Mouse (Mus musculus): ENCODE measurements around the gene Zfp85. TPM values are rescaled to one million over a fixed set of nuclear protein-coding genes. Genes with fewer than 3 reads are reported as not detected.
"Not testable (repeated sequence)": the region's sequence is repeated elsewhere in the genome, so short reads cannot be mapped to it uniquely, and the experiment has no call there.

Gene Zfp85
- polyA plus RNA-seq, 1 experiment from 2014 or later = 5.4 TPM

DNA sequence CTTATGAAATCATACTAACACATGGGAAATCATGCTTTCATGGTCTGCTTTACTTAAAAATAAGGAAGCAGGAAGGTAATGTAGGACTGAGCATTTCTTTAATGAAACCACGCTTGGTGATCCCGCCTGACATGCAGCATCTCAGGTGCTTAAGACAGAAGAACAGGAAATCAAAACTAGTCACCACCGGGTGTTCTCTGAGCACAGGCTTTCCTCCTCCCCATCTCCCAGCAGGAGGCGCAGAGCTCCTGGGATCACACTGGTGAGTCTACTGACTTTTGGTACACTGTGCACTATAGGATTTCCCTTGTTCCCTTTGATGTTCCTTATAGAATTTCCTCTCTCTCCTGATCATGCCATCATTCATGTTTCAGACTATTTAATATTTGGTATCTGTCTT, 25.6 kb downstream of the Zfp85 start:
- peak; percentile 64; the same call in 1 of the 2 replicates for ATAC-seq (ENCODE audit: insufficient number of reproducible peaks, low FRiP score, low TSS enrichment, low read depth)

DNA sequence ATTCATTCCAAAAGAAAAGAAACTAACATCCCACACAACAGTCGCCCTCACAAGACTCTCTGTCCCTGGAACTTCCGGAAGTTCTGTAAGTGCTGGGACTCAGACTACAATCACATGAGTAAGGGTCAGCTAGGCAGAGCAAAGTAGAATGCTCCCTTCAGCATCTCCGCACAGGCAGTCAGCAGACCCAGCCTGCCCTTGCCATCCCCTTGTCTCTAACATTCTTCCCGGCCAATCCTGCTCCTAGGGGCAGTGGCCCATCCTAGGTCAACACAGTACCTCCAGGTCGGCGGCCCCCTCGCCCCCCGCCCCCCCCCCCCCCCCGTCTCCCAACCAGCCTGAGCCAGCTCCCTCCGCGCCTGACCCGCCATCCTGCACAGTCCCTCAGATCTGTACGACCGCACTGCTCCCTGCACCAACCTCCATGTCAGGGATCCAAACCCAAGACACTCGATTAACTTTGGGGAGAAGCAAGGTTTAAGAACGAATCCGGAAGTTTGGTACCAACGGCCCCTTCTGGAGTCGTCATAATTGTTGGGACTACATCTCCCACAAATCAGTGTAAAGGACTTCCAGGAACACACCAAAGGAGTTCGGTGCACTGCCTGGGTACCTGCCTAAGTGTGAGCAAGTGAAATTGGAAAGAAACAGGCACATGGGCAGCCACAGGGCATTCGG, 26.2 kb downstream of the Zfp85 start, which contains the start of gene Zfp65:
Zfp65 (minus strand) TSS at position 533 of the 678 bp plus-strand sequence.
- no peaks in the 10 kb centered on the region for H3K27me3 ChIP-seq
- 4% methylated on average over 15 of the region's 21 CpGs for WGBS

More for the DNA sequence above, 25.6 kb downstream of the Zfp85 start:
- Histone ChIP-seq H3K4me2 (peak overlapping the region; percentile 62), H3K4me3 (peak overlapping the region; percentile 58)
- H3K4me1 ChIP-seq, H3K9me3 ChIP-seq, H3K9ac ChIP-seq, H3K27me3 ChIP-seq, H3K27ac ChIP-seq, H3K36me3 ChIP-seq: not testable (repeated sequence)
- 37% methylated on average over 4 of the region's 4 CpGs for WGBS

DNA sequence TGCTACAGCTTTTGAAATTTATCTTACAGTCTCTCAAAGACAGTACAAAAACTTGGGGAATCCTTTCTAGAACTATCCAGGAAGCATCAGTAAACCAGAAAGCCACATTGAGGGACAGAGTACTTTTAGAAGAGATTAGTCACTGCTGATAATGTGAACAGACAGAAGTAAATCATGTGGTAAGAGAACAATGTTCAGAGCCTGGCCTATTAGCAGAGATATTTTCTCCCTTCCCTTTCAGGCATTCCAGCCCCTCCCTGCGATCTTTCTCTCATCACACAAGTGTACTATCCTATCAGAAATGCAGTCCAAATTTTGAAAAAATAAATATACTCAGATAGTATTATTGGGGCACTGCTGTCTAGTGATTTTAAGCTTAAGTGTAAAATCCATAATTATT, 26.9 kb downstream of the Zfp85 start:
- Histone ChIP-seq H3K4me1 (peaks cover 3% of the 10 kb centered on the region), H3K4me3 (peak overlapping the region; percentile 58), H3K27me3 (no peaks in the 10 kb centered on the region), H3K27ac (no peak overlapping the region), H3K9me3 (no peaks in the 10 kb centered on the region), H3K9ac (no peak overlapping the region), H3K4me2 (peak overlapping the region; percentile 62), H3K36me3 (no peaks in the 10 kb centered on the region)
- no peak for ATAC-seq (ENCODE audit: insufficient number of reproducible peaks, low FRiP score, low TSS enrichment, low read depth)
- WGBS = 67% methylated on average over 1 of the region's 1 CpGs

More for the DNA sequence above, 26.2 kb downstream of the Zfp85 start, which contains the start of gene Zfp65:
- Histone ChIP-seq H3K9me3 (no peaks in the 10 kb centered on the region), H3K4me1 (no peaks in the 10 kb centered on the region; the same call in 1 of the 2 replicates), H3K36me3 (no peaks in the 10 kb centered on the region), H3K9ac (peak within 1 kb of the TSS; percentile 42), H3K27ac (no peak within 1 kb of the TSS), H3K4me2 (peak within 1 kb of the TSS; percentile 62), H3K4me3 (peak within 1 kb of the TSS; percentile 58)
- ATAC-seq (ENCODE audit: insufficient number of reproducible peaks, low FRiP score, low TSS enrichment, low read depth) = peak; percentile 83

DNA sequence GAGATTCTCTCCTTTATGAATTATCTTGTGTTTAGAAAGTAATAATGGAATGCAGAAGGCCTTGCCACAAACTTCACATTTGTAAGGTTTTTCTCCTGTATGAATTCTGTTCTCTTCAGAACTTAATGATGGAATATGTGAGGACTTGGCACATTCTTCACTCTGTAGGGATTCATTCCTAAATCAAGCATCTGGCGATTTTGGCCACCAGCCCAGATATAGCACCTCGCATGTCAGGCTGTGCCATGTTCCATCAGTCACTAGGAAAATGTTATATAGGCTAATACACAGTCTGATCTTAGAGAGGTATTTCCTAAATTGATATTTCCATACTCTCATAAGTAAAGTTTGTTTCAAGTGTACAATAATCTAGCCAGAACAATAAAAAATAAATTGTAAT, 29.7 kb downstream of the Zfp85 start:
- ATAC-seq (ENCODE audit: insufficient number of reproducible peaks, low FRiP score, low TSS enrichment, low read depth); H3K9me3 ChIP-seq; H3K9ac ChIP-seq; H3K27me3 ChIP-seq; H3K4me2 ChIP-seq; H3K36me3 ChIP-seq; H3K4me1 ChIP-seq; H3K4me3 ChIP-seq; H3K27ac ChIP-seq: not testable (repeated sequence)
- WGBS = 58% methylated on average over 2 of the region's 2 CpGs

DNA sequence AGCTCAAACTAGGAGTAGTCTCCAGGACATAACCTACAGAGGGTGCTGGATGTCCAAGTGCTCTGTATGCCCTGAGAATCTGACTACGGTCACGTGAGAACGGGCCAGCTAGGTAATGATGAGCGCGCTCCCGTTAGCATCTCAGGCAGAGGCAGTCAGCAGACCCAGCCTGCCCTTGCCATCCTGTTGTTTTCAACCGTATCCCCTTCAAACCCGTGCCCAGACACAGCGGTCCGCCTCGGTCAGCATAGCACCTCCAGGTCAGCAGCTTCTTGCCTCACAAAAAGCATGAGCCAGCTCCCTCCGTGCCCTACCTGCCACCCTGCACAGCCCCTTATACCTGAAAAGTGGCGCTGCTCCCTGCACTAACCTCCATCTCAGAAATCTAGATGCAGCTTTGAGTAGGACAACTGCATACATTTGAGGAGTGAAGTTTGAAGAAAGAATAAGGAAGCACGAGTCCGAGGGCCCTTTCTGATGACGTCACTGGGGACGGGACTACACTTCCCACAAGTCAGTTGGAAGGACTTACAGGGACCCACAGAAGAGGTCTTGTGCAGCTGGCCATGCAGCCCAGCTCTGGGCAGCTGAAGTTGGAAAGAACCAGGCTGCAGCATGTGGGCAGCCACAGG, 31.1 kb downstream of the Zfp85 start:
- Histone ChIP-seq H3K4me1 (peaks cover 3% of the 10 kb centered on the region), H3K9me3 (no peaks in the 10 kb centered on the region), H3K27ac (peak overlapping the region; percentile 71), H3K27me3 (no peaks in the 10 kb centered on the region), H3K4me3 (peak overlapping the region; percentile 84), H3K9ac (peak overlapping the region; percentile 77), H3K4me2 (peak overlapping the region; percentile 61), H3K36me3 (no peaks in the 10 kb centered on the region)
- 0% methylated on average over 17 of the region's 17 CpGs for WGBS
- ATAC-seq (ENCODE audit: insufficient number of reproducible peaks, low FRiP score, low TSS enrichment, low read depth) = peak; percentile 91

Other genes with a start within 250 kb of the Zfp85 start
- 0.25 TPM in 1 of 2 replicates, not detected in the other for gene Gm26965, start 229.1 kb downstream of the Zfp85 start, polyA plus RNA-seq (2015; fragmentation: Nextera tagmentation; extraction: Ambion mirVana)
- 23.6 and 27.2 TPM in 2 replicates for gene Zfp87, start 229.1 kb downstream of the Zfp85 start, polyA plus RNA-seq (2015; fragmentation: Nextera tagmentation; extraction: Ambion mirVana)
- 11.0 and 12.6 TPM in 2 replicates for gene Zfp748, start 201.4 kb downstream of the Zfp85 start, polyA plus RNA-seq (2015; fragmentation: Nextera tagmentation; extraction: Ambion mirVana)
- 3.8 and 4.6 TPM in 2 replicates for gene Zfp729b, start 145.5 kb downstream of the Zfp85 start, polyA plus RNA-seq (2015; fragmentation: Nextera tagmentation; extraction: Ambion mirVana)
- gene Gm49345, start 117.5 kb downstream of the Zfp85 start, polyA plus RNA-seq (2015; fragmentation: Nextera tagmentation; extraction: Ambion mirVana) = 0.56 TPM in 1 of 2 replicates, not detected in the other
- 2.1 and 3.2 TPM in 2 replicates for gene Zfp729a, start 117.4 kb downstream of the Zfp85 start, polyA plus RNA-seq (2015; fragmentation: Nextera tagmentation; extraction: Ambion mirVana)
- gene Zfp738, start 68.2 kb downstream of the Zfp85 start, polyA plus RNA-seq (2015; fragmentation: Nextera tagmentation; extraction: Ambion mirVana) = 10.0 and 10.2 TPM in 2 replicates
- gene Zfp65, start 26.1 kb downstream of the Zfp85 start, polyA plus RNA-seq (2015; fragmentation: Nextera tagmentation; extraction: Ambion mirVana) = 6.4 and 6.8 TPM in 2 replicates
- gene Zfp493, start 24.5 kb upstream of the Zfp85 start, polyA plus RNA-seq (2015; fragmentation: Nextera tagmentation; extraction: Ambion mirVana) = 1.8 and 2.0 TPM in 2 replicates
- 7.2 and 8.2 TPM in 2 replicates for gene Zfp273, start 58.5 kb upstream of the Zfp85 start, polyA plus RNA-seq (2015; fragmentation: Nextera tagmentation; extraction: Ambion mirVana)
- 3.5 and 4.0 TPM in 2 replicates for gene Gm10037, start 75.9 kb upstream of the Zfp85 start, polyA plus RNA-seq (2015; fragmentation: Nextera tagmentation; extraction: Ambion mirVana)
- not detected in 2 replicates for gene BC048507, start 108.1 kb upstream of the Zfp85 start, polyA plus RNA-seq (2015; fragmentation: Nextera tagmentation; extraction: Ambion mirVana)